Mouse (Mus musculus) brain, adult 2 months (tissue): ENCODE data around the gene Prm1.

Source experiments
- DNase-seq: peaks from one replicate; pipeline ENCODE4 v3.0.0; 2011; ENCODE audit warnings: low read depth, low spot score

Gene Prm1

DNA sequence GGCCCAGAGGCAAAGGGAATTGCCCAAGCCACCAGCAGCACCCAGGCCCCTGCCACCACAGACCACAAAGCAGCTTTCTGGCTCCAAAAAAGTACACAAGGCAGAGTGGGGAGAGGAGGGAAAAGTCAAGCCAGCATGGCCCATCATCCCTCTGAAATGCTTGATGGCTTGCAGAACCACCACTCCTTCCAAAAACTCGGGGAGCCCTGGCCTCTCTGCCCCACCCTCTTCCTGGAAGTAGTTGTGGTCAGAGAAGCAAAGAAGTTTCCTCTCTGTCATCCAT, 22.5 kb downstream of the Prm1 start:
- no peak for DNase-seq

DNA sequence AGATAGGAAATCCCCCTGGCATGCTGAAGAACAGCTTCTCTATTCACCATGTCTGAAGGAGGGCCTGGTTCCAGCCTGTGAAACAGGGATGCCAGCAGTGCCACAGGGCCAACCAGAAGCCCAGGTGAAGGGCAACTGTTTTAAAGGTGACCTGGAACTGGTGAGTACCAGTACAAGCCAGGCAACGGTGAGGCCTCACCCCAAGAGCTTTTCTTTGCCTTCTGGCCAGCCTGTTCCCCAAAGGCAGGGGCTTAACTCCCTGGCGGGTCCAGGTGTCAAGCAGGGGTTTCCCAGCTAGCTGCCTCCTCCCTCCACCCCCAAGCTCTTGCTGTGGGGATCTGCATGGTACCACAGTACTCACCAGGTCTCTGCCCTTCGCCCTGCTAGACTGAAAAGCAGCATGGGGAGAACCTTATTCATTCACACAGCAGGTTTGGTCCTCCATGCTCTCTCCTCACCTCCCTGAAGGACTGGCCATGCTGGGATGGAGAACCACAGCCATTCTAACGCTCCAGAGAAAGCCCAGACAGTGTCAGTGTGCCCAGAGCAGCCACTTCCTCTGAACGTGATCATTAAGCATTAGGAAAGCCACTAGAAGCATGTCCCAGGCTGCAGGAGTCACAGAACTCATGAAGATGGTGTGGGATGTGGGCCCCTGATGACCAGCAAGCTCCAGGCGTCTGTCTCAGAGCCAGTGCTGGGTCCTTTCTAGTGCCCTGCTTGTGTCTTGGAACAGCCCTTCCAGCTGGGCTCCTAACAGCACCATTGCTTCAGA, 23.1 kb downstream of the Prm1 start:
- no peak for DNase-seq

DNA sequence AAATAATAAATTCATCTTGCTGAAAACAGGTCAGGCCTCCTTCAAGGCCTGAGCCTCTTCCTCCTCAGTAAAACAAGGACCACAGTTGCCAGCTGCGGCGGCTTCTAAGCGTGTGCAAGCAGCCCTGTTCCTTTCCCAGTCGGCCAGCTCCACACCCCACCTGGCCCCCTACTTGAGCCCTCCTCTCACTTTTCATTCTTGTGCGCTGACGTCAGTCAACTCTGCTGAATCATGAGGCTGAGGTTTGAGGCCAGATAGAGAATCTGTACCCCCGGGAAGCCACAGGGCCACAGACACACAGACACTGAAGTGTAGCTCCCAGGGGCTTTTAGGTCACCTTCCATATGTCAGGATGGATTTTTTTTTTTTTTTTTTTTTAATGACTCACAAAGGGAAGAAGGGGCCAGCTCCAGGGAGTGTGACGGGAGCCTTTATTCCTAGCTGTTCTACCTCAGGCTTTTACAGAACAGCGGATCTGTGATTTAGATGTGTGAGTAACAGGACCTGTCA, 23.7 kb downstream of the Prm1 start:
- DNase-seq: no peak

DNA sequence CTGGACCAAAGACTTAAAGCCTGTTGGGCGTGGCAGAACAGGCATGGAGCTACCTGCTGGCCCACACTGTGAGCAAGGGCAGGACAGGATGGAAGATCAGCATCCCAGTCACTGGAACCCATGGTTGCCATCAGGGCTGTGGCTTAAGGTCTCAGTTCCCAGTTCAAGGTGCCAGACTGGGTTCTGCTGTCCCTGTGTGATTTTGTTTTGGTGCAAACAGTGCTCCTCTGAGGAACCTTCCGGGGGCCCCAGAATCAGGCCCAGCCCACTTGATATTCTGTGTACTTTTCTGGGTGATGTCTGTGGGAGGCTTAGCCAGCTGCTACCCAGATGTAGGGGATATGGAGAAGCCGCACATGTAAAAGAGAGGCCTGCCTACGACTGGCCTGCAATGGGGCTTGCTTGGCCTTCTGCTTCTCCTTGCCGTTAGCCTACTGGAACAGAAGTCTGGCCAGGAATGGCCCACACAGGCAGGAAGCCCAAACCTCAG, 25.0 kb downstream of the Prm1 start:
- no peak for DNase-seq

DNA sequence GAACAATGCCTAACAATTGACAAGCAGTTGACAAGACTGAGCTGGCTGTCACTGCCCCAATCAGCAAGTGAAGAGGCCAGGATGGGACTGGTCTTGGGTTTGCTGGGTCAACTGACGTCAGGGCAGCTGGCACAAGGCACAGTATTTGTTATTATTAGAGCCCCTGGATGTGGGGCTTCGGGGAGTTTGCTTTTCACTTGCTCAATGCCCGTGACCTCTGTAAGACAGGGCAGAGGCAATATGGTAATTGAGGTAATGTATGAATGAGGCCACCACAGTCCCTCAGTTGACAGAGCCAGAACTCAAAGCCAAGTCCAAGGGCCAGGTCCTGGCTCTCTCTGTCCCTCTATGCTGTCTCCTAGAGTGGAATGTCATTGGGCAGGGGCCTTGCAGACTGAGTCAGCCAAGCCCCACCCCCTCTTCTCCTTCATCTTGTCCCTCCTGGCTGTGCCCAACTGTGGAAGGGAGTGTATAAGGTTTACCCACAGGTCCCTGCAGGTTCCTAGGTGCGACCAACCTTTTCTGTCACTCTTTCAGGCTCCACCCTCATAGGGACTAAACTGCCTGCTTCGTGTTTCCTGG, 28.0 kb downstream of the Prm1 start:
- DNase-seq: no peak

DNA sequence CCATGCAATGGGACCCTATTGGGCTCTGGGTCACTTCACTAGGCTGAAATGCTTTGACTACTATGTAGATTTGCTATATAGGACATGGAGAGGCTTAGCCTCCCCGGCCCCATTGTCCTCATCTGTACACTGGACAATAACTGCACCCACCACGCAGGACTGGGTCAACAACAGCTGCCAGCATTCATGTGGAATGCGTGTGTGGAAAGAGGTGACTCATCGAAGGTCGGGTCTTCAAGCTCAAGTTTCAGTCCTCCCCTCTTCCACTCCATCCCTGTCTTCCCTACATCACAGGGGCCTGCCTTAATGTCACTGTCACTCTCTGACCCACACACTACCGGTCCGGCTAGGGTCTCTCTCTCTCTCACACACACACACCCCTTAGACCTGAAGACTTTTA, 29.3 kb downstream of the Prm1 start:
- DNase-seq: no peak

DNA sequence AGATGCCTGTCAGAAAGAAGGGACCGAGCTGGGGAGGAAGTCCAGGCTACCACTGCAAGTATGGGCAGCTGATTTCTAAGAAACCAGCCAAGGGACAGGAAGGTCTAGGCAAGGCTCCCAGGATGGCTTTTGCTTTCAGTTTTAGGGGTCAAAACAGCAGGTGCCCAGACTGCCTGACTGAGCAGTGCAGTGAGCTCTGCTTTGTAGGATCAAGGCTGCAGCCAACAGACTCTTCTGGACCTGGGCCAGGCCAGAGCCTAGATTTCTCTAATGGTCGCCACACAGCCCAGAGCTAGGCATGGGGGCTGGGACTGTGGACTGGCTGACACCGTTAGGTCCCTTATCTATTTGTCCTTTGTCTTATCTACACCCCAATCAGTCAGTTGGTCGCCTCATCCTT, 30.9 kb downstream of the Prm1 start:
- DNase-seq: no peak

DNA sequence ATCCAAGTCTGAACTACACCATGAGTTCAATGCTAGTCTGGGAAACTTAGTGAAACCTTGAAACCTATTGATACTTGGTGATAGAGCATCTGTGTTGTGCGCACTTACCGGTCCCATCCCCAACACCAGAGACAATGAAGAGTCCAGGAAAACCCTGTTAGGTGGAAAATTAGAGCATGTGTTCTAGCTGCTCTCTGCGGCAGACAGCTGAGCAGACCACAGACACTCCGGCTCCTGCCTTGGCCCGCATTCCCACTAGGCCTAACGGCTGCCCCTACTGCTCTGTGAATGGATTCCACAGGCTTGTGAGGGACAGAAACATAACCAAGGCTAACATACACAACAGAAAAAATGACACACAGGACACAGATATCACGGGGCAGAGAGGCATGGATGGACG, 32.1 kb downstream of the Prm1 start:
- no peak for DNase-seq

DNA sequence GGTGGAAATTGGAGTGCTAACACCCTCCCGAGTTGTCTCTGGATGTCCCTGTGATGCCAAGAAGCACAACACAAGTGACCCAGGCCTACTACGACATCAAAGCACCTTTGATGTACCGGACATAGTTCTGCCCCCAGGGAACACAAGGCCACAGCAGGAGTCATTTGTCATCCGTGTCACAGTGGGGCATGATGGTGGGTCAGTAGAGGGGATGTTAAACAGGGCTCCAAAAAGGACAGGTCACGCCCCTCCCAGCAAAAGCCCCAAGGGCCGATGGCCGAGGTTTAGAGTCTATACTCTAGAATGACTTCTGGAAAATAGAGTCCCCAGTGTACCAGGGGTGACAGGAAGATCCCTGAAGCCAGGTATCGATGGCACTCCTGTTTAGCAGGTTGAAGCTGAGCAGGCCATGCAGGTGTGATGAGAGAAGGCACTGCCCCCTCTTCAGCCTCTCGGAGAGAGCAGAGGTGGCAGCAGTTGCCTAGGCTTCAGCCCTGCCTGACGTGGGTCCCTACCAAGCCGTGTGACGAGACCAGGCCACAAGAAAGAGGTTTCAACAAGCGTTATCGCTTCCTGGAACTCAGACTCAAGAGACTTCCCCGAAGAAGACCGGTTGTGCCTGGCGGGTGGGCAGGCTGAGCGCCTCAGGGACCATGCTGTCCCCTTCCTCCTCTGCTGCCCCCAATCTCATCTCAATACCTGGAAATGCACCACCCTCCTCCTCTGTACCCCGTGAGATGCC, 33.7 kb downstream of the Prm1 start:
- no peak for DNase-seq

DNA sequence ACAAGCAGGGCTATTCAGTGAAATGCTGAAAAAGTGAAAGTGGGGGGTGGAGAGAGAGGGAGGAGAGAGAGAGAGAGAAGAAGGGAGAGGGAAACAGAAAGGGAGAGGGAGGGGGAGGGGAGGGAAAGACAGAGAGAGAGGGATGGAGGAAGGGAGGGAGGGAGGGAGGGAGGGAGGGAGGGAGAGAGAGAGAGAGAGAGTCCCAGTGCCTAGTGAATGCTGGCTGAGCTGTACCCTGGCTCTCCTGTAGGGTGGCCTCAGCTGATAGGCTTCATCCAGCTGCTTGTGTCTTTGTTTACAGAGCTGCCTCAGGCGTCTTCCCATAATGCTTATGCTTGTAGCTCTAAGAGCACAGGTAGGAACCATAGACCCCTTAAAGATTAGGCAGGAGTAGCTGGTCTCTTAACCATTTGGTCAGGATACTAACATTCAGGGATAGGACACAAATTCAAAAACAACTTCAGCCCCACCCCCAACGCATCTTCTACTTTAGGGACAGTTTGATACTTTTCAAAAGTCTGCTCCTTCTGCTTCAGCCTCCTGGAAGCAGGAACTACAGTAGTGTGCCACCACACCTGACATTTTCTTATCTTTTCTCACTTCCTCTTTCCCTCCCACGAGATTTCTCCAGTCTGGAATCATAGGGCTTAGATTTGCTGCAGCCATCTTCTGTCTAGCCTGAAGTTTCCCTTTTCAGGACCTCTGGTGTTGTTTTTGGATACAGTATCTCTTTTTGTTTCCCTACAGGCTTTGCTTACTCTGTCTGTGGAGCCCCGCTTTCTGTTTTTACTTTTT, 34.9 kb downstream of the Prm1 start:
- no peak for DNase-seq

DNA sequence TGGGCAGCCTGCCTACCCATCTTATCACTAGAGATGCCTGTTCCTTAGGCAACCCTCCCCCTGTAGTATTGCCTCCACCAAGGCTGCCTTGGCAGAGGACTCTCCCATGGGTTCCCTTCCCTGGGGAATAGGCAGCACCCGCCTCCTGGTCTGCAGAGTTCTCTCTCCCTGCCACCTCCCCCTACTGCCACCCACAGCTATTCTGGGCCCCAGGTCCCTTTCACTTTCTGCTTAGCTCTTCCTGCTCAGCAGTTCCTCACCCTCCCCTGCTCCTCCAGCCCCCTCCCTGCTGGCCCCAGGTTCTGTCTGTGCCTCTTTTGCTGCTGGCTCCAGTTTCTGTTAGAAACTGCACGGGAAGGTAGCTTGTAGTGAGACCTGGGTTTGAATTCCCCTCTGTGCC, 36.0 kb downstream of the Prm1 start:
- DNase-seq: peak; percentile 83

DNA sequence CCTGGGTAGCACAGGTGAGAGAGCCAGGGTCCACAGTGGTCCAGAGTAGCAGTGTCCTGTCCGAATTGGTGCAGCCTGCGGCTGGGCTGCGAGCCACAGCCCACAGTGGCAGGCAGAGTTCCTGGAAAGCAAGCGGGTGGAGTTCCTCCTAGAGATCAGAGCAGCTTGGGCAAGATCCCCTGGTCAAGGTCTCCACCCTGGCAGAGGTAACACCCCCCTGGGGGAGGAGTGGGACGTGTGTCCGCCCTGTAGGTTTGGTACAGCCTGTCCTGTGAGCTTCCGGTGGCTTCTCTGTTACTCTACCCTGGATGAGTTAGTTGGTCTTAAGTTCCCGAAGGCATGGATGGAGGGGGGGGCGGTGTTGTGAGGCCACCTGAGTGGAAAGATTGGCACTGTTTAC, 36.8 kb downstream of the Prm1 start:
- DNase-seq: no peak

DNA sequence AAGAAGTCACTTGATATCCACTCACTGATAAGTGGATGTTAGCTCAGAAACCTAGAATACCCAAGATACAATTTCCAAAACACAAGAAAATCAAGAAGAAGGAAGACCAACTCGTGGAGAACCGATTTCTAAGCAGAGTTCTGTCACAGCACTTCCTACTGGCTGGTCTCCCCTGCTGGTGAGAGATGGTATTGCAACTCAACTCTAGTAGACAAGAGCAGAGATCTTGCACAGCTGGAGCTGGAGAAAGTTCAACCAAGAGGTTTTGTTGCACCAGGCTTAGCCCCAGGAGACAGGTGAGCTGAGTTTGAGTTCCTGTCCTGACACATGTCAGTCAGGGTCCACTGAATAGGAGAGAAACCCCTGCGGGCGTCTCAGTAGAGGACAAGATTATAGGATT, 38.5 kb downstream of the Prm1 start:
- DNase-seq: peak; percentile 90

DNA sequence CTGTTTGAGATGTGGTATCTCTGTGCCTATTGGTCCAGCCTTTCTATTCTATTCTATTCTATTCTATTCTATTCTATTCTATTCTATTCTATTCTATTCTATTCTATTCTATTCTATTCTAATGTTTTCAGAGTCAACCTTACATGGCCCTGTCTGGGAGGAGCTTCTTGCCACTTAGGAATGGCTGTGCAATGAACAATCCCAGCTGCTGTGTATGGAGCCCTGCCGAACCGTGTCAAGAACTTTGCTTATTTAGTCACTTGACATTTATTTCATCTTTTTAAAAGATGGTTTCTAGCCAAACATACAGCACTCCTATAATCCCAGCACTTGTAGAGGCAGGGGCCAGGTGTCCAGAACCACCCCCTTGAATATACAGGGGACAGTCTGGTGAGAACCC, 41.3 kb downstream of the Prm1 start:
- DNase-seq: no peak

DNA sequence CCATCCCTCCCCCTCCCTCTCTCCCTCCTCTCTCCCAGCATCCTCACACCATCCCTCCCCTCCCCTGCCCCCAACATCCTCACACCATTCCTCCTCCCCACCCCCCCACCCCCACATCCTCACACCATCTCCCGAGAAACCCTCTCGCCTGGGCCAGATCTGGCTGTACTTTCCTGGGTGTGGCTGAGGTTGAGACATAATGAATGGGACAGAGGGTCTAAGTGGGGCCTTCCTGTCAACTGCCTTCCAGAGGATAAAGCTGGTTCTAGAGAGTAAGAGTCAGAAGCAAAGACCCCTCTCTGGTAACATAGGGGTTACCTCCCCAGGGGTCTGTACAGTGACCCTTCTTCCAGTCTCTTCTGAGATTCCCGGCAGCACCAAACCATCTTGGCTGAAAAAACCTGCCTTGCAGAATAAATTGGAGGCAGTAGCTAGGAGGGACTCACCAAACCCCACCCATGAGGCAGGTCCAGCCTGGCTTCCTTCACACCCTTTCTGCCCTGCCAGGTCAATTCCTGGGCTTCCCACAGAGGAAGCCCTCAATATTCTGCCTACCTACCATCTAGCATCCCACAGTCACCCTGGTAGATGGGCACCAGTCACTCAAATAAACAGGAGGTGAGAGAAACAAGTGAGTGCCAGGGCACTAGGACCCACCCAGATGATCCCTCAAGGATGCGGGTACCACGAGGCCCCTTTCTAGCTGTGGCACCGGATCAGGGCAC, 41.9 kb downstream of the Prm1 start:
- DNase-seq: no peak

DNA sequence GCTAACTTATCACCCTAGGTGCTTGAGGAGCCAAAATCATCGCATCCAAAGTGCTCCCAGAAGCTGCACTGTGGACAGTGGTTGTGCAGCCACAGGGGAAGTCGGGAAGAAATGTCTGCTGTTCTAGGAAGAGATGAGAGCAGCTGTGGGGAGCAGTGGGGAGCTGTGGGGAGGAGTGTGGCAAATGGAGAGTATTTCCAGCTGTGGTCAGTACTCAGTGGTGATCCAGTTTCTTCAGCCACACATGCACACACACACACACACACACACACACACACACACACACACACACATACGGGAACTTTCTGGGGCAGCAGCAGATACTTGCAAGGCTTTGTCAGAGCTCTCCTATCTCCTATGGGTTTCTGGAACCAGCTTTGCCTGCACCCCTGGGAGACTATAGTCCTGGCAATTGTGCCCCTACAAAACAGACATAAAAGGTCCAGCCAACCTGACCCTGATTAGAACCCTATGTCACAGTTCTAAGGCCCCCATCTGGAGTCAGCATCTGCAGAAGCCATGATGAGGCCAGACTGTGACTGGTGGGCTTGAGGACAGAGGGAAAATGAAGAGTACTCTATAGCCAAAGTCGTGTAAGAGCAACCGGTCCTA, 43.0 kb downstream of the Prm1 start:
- DNase-seq: no peak

DNA sequence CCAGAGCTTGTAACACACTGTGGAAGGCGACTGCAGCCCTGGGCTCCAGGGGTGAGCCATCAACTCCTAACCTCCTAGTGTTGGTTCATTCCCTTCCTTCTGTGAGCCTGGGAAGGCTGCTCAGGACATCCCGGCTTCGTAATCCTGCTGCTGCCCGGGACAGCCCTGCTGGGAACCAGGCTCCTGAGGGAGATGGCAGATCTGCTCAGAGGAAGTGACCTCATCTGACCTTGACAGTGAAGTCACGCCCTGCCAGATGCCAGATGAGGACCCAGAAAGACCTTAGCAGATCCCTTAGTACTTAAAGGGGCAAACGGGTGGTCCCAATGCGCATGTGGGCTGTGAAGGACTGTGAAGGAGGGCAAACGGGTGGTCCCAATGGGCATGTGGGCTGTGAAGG, 44.5 kb downstream of the Prm1 start:
- DNase-seq: no peak

DNA sequence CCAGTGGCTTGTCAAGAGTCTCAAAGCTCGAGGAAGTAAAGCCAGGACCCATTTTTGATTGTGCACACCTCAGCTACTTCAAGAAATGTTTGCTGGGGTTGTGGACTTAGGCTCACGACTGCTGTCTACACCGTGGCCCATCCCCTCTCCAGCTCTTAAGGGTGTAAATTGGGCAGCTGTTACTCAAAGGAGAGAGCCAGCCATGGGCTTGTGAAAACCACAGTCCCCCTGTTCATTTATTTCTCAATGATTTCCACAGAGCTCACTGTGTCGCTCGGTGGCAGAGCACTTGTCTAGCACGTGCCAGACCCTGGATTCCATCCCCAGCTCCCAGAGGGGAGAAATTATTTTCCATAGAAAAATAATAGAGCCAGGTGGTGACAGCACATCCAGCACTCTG, 49.5 kb downstream of the Prm1 start:
- no peak for DNase-seq

DNA sequence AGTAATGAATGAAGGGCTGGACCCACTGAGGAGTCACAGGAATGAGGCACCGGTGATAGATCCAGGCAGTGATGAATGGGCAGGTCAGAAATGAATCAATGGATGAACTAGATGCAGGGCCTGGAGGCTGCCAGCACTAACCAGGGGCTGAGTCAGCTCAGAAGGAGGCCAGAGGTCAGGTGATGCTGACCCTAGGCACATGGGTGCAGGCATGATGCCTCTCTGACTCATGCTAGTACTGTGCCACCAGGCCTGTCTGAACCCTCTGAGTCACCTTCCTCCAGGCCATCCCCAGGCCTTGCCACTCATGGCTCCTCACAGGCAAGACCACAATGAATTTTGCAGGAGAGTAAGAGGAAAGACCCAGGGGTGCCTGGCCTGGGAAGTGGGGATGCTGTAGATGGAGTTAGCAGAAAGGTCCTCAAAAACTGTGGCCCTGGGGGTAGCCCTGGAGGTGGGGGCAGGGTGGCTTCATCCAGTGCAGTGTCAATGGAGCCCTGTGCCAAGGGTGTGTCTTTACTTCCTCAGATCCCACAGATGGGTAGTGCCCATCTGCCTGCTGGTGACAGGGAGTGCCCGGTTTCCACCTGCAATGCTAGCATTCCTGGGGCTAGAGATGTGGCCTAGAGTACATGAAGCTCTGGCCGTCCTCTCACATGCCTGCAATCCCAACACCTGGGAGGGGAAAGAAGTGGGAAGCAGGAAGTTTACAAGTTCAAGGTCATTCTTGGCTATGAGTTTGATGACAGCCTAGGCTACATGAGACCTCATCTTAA, 50.9 kb downstream of the Prm1 start:
- peak; percentile 9 for DNase-seq

DNA sequence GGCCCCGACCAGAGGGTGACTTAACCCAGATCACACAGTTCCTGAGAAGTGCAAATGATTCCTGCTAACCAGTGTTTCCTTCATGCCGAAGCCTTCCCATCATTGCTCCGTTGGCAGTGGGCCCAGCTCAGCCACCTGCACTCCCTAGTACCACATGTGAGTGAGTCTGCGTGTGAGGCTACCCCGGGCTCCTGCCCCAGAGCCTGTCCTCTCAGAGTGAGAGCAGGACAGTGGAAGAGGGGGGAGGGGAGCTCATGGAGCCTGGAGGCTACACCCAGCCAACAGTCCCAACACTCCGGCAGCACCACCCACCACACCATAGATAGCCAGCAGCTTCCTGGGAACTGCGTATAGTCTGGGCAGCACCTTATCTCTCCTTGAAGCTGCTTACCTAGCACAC, 55.8 kb downstream of the Prm1 start:
- peak; percentile 85 for DNase-seq
